Mouse (Mus musculus): ENCODE results near the gene P3h1.

GRCm38 (mm10) chr4:119246688-119247225, 14.0 kb downstream of the P3h1 start:
- no peak for TF ChIP-seq EP300 (IDR thresholded peaks at IDR 0.05; ENCODE audit: low read depth in 1 of 2, low read length in 2 of 2)
- TF ChIP-seq POLR2A (IDR thresholded peaks at IDR 0.05; ENCODE audit: control insufficient read depth in 1 of 2, insufficient read depth in 1 of 2, low read depth in 1 of 2, low read length in 2 of 2, poor library complexity in 1 of 2), result no peak
- TF ChIP-seq SIN3A (IDR thresholded peaks at IDR 0.05; ENCODE audit: low read length), result no peak
- TF ChIP-seq GATA1 (IDR thresholded peaks at IDR 0.05; ENCODE audit: low read depth, low read length), result no peak
- no peak for TF ChIP-seq CTCF (IDR thresholded peaks at IDR 0.05 in 2 of 3, conservative IDR thresholded peaks at IDR 0.05 in 1 of 3; ENCODE audit: control insufficient read depth in 1 of 3, insufficient read depth in 1 of 3, low read depth in 2 of 3, low read length in 3 of 3, poor library complexity in 1 of 3, severe bottlenecking in 1 of 3)
- TF ChIP-seq POLR2AphosphoS2 (IDR thresholded peaks at IDR 0.05; ENCODE audit: low read length), result no peak
- no peak for TF ChIP-seq TAL1 (IDR thresholded peaks at IDR 0.05; ENCODE audit: low read length)
- TF ChIP-seq MAZ (IDR thresholded peaks at IDR 0.05; ENCODE audit: low read depth, low read length), result no peak
- no peak for TF ChIP-seq ZMIZ1 (IDR thresholded peaks at IDR 0.05; ENCODE audit: low read depth, low read length)
- no peak for TF ChIP-seq HCFC1 (IDR thresholded peaks at IDR 0.05; ENCODE audit: low read depth, low read length)
- no peak for TF ChIP-seq E2F4 (IDR thresholded peaks at IDR 0.05; ENCODE audit: borderline replicate concordance, low read depth, low read length)
- TF ChIP-seq ZNF384 (IDR thresholded peaks at IDR 0.05; ENCODE audit: low read depth, low read length), result no peak
- TF ChIP-seq CHD2 (IDR thresholded peaks at IDR 0.05; ENCODE audit: low read length), result no peak
- TF ChIP-seq RAD21 (IDR thresholded peaks at IDR 0.05; ENCODE audit: low read depth, low read length), result no peak
